Mouse (Mus musculus): ENCODE data around the gene Col17a1. TPM values are rescaled to one million over a fixed set of nuclear protein-coding genes. Genes with fewer than 3 reads are reported as not detected.

The Col17a1 gene
- polyA plus RNA-seq, 1 experiment from 2014 or later: 0.25 TPM

GRCm38 (mm10) chr19:47695725-47696124, 3.8 kb upstream of the Col17a1 start:
- Histone ChIP-seq H3K4me2 (ENCODE audit: low read depth) (no peak overlapping the region), H3K36me3 (ENCODE audit: control insufficient read depth, insufficient read depth, low read length) (no peaks in the 10 kb centered on the region), H3K4me1 (ENCODE audit: control insufficient read depth, insufficient read depth, low read length) (no peaks in the 10 kb centered on the region), H3K27me3 (ENCODE audit: control insufficient read depth, insufficient read depth, low read length) (no peaks in the 10 kb centered on the region), H3K27ac (ENCODE audit: low read depth, low read length) (no peak overlapping the region), H3K4me3 (ENCODE audit: low read depth, low read length) (no peak overlapping the region), H3K9ac (ENCODE audit: low read length) (no peak overlapping the region), H3K9me3 (ENCODE audit: control insufficient read depth, low read length) (no peaks in the 10 kb centered on the region)
- DNase-seq (ENCODE audit: low spot score) (no peak), ATAC-seq (ENCODE audit: insufficient read depth, low FRiP score, low TSS enrichment) (no peak)
- WGBS: 95% methylated on average over 6 of the region's 6 CpGs

GRCm38 (mm10) chr19:47689592-47689991, 2.3 kb downstream of the Col17a1 start:
- Histone ChIP-seq H3K4me2 (ENCODE audit: low read depth) (no peak overlapping the region), H3K9me3 (ENCODE audit: control insufficient read depth, low read length) (no peaks in the 10 kb centered on the region), H3K4me3 (ENCODE audit: low read depth, low read length) (no peak overlapping the region), H3K36me3 (ENCODE audit: control insufficient read depth, insufficient read depth, low read length) (no peaks in the 10 kb centered on the region), H3K9ac (ENCODE audit: low read length) (no peak overlapping the region), H3K27ac (ENCODE audit: low read depth, low read length) (no peak overlapping the region), H3K27me3 (ENCODE audit: control insufficient read depth, insufficient read depth, low read length) (no peaks in the 10 kb centered on the region), H3K4me1 (ENCODE audit: control insufficient read depth, insufficient read depth, low read length) (no peaks in the 10 kb centered on the region; the same call in 1 of the 2 replicates)
- no peak for DNase-seq (ENCODE audit: low spot score)
- ATAC-seq (ENCODE audit: insufficient read depth, low FRiP score, low TSS enrichment): no peak
- WGBS: 90% methylated on average over 7 of the region's 7 CpGs

- no peaks in the 10 kb centered on the region for H3K9me3 ChIP-seq (ENCODE audit: control insufficient read depth, low read length)
- H3K4me1 ChIP-seq (ENCODE audit: control insufficient read depth, insufficient read depth, low read length): no peaks in the 10 kb centered on the region
- no peaks in the 10 kb centered on the region for H3K36me3 ChIP-seq (ENCODE audit: control insufficient read depth, insufficient read depth, low read length)
- 84% methylated on average over 12 of the region's 12 CpGs for WGBS
- no peak overlapping the region for H3K4me2 ChIP-seq (ENCODE audit: low read depth)
- ATAC-seq (ENCODE audit: insufficient read depth, low FRiP score, low TSS enrichment) (no peak), DNase-seq (ENCODE audit: low spot score) (no peak)
- no peaks in the 10 kb centered on the region for H3K27me3 ChIP-seq (ENCODE audit: control insufficient read depth, insufficient read depth, low read length)
- H3K27ac ChIP-seq (ENCODE audit: low read depth, low read length): no peak overlapping the region
- no peak overlapping the region for H3K4me3 ChIP-seq (ENCODE audit: low read depth, low read length)
- no peak overlapping the region for H3K9ac ChIP-seq (ENCODE audit: low read length)
Observed at GRCm38 (mm10) chr19:47678675-47679074, 13.2 kb downstream of the Col17a1 start.

GRCm38 (mm10) chr19:47674419-47674818, 17.5 kb downstream of the Col17a1 start:
- no peak for ATAC-seq (ENCODE audit: insufficient read depth, low FRiP score, low TSS enrichment)
- Histone ChIP-seq H3K9me3 (ENCODE audit: control insufficient read depth, low read length) (no peaks in the 10 kb centered on the region), H3K27ac (ENCODE audit: low read depth, low read length) (no peak overlapping the region), H3K4me3 (ENCODE audit: low read depth, low read length) (no peak overlapping the region), H3K4me1 (ENCODE audit: control insufficient read depth, insufficient read depth, low read length) (no peaks in the 10 kb centered on the region), H3K4me2 (ENCODE audit: low read depth) (no peak overlapping the region), H3K27me3 (ENCODE audit: control insufficient read depth, insufficient read depth, low read length) (no peaks in the 10 kb centered on the region), H3K9ac (ENCODE audit: low read length) (no peak overlapping the region), H3K36me3 (ENCODE audit: control insufficient read depth, insufficient read depth, low read length) (no peaks in the 10 kb centered on the region)
- WGBS: 40% methylated on average over 8 of the region's 8 CpGs
- DNase-seq (ENCODE audit: low spot score): peak; percentile 56

- no peak overlapping the region for H3K4me2 ChIP-seq (ENCODE audit: low read depth)
- no peaks in the 10 kb centered on the region for H3K9me3 ChIP-seq (ENCODE audit: control insufficient read depth, low read length)
- H3K36me3 ChIP-seq (ENCODE audit: control insufficient read depth, insufficient read depth, low read length): no peaks in the 10 kb centered on the region
- no peaks in the 10 kb centered on the region for H3K27me3 ChIP-seq (ENCODE audit: control insufficient read depth, insufficient read depth, low read length)
- no peak overlapping the region for H3K4me3 ChIP-seq (ENCODE audit: low read depth, low read length)
- DNase-seq (ENCODE audit: low spot score) (no peak), ATAC-seq (ENCODE audit: insufficient read depth, low FRiP score, low TSS enrichment) (no peak)
- no peak overlapping the region for H3K9ac ChIP-seq (ENCODE audit: low read length)
- H3K27ac ChIP-seq (ENCODE audit: low read depth, low read length): no peak overlapping the region
- no peaks in the 10 kb centered on the region for H3K4me1 ChIP-seq (ENCODE audit: control insufficient read depth, insufficient read depth, low read length)
- WGBS: 61% methylated on average over 9 of the region's 9 CpGs
Observed at GRCm38 (mm10) chr19:47668399-47668798, 23.5 kb downstream of the Col17a1 start.

- no peaks in the 10 kb centered on the region for H3K9me3 ChIP-seq (ENCODE audit: control insufficient read depth, low read length)
- H3K9ac ChIP-seq (ENCODE audit: low read length): no peak overlapping the region
- H3K36me3 ChIP-seq (ENCODE audit: control insufficient read depth, insufficient read depth, low read length): no peaks in the 10 kb centered on the region
- H3K27ac ChIP-seq (ENCODE audit: low read depth, low read length): no peak overlapping the region
- no peak overlapping the region for H3K4me2 ChIP-seq (ENCODE audit: low read depth)
- H3K27me3 ChIP-seq (ENCODE audit: control insufficient read depth, insufficient read depth, low read length): no peaks in the 10 kb centered on the region
- WGBS: 63% methylated on average over 8 of the region's 8 CpGs
- H3K4me1 ChIP-seq (ENCODE audit: control insufficient read depth, insufficient read depth, low read length): no peaks in the 10 kb centered on the region
- no peak overlapping the region for H3K4me3 ChIP-seq (ENCODE audit: low read depth, low read length)
- no peak for DNase-seq (ENCODE audit: low spot score)
- no peak for ATAC-seq (ENCODE audit: insufficient read depth, low FRiP score, low TSS enrichment)
Observed at GRCm38 (mm10) chr19:47667601-47668000, 24.3 kb downstream of the Col17a1 start.

GRCm38 (mm10) chr19:47659765-47660408, 32.0 kb downstream of the Col17a1 start:
- Histone ChIP-seq H3K9ac (ENCODE audit: low read length) (no peak overlapping the region), H3K4me3 (ENCODE audit: low read depth, low read length) (no peak overlapping the region), H3K9me3 (ENCODE audit: control insufficient read depth, low read length) (no peaks in the 10 kb centered on the region), H3K4me2 (ENCODE audit: low read depth) (no peak overlapping the region), H3K27ac (ENCODE audit: low read depth, low read length) (no peak overlapping the region), H3K36me3 (ENCODE audit: control insufficient read depth, insufficient read depth, low read length) (no peaks in the 10 kb centered on the region), H3K4me1 (ENCODE audit: control insufficient read depth, insufficient read depth, low read length) (no peaks in the 10 kb centered on the region), H3K27me3 (ENCODE audit: control insufficient read depth, insufficient read depth, low read length) (no peaks in the 10 kb centered on the region)
- WGBS: 89% methylated on average over 9 of the region's 9 CpGs
- DNase-seq (ENCODE audit: low spot score) (no peak), ATAC-seq (ENCODE audit: insufficient read depth, low FRiP score, low TSS enrichment) (no peak)

GRCm38 (mm10) chr19:47658914-47659535, 32.9 kb downstream of the Col17a1 start:
- H3K4me3 ChIP-seq (ENCODE audit: low read depth, low read length): no peak overlapping the region
- WGBS: 30% methylated on average over 5 of the region's 5 CpGs
- no peaks in the 10 kb centered on the region for H3K9me3 ChIP-seq (ENCODE audit: control insufficient read depth, low read length)
- 0 out of 2 replicates have a peak, but pooled peaks have one; percentile 63 for ATAC-seq (ENCODE audit: insufficient read depth, low FRiP score, low TSS enrichment)
- peak; percentile 56 for DNase-seq (ENCODE audit: low spot score)
- no peaks in the 10 kb centered on the region for H3K4me1 ChIP-seq (ENCODE audit: control insufficient read depth, insufficient read depth, low read length)
- no peaks in the 10 kb centered on the region for H3K36me3 ChIP-seq (ENCODE audit: control insufficient read depth, insufficient read depth, low read length)
- H3K4me2 ChIP-seq (ENCODE audit: low read depth): no peak overlapping the region
- H3K9ac ChIP-seq (ENCODE audit: low read length): peak overlapping the region; percentile 26; the same call in 1 of the 2 replicates
- no peaks in the 10 kb centered on the region for H3K27me3 ChIP-seq (ENCODE audit: control insufficient read depth, insufficient read depth, low read length)
- no peak overlapping the region for H3K27ac ChIP-seq (ENCODE audit: low read depth, low read length)

GRCm38 (mm10) chr19:47654896-47655295, 37.0 kb downstream of the Col17a1 start:
- 75% methylated on average over 11 of the region's 11 CpGs for WGBS
- no peaks in the 10 kb centered on the region for H3K4me1 ChIP-seq (ENCODE audit: control insufficient read depth, insufficient read depth, low read length)
- no peak overlapping the region for H3K9ac ChIP-seq (ENCODE audit: low read length)
- no peaks in the 10 kb centered on the region for H3K9me3 ChIP-seq (ENCODE audit: control insufficient read depth, low read length)
- no peak overlapping the region for H3K27ac ChIP-seq (ENCODE audit: low read depth, low read length)
- no peak for ATAC-seq (ENCODE audit: insufficient read depth, low FRiP score, low TSS enrichment)
- H3K4me2 ChIP-seq (ENCODE audit: low read depth): no peak overlapping the region
- H3K27me3 ChIP-seq (ENCODE audit: control insufficient read depth, insufficient read depth, low read length): no peaks in the 10 kb centered on the region
- H3K36me3 ChIP-seq (ENCODE audit: control insufficient read depth, insufficient read depth, low read length): no peaks in the 10 kb centered on the region
- no peak for DNase-seq (ENCODE audit: low spot score)
- H3K4me3 ChIP-seq (ENCODE audit: low read depth, low read length): no peak overlapping the region

All from neural tube, embryonic 11.5 days (tissue).